Comparison of ENCODE assay signal across 14 mouse cellular contexts in genomic region chr10:83201525-83201924, GRCm38 (mm10).
"Had no signal": no experiment of that assay in that cellular context is flagged by ENCODE, and none has a peak within 500 bp of the region (broad histone marks: within the 10 kb centered on the region; RNA-seq: fewer than 3 reads in every experiment).

No protein-coding gene starts in this region.

- DNase-seq: gastrocnemius, postnatal 14 days; gastrocnemius, postnatal 36 days; heart, adult 11 months; heart, adult 2 months; heart, postnatal 14 days; heart, postnatal 36 days; kidney, adult 11 months; kidney, adult 2 months; kidney, adult 9 months; kidney, postnatal 25 days; kidney, postnatal 4 days; layer of hippocampus, adult 9-11 months; layer of hippocampus, postnatal 36 days; left cerebral cortex, postnatal 4 days had no signal
